Mouse (Mus musculus) stomach, postnatal 0 days (tissue): ENCODE data around the gene Ncoa3. TPM values are rescaled to one million over a fixed set of nuclear protein-coding genes. Genes with fewer than 3 reads are reported as not detected.

ENCODE experiments used
- ATAC-seq: fragments of 200-750 bp; cut with Nextera tagmentation; 2 replicates; pipeline ENCODE4 v1.8.0; 2017; ENCODE audit not compliant: low FRiP score, low TSS enrichment
- DNase-seq: peaks from one replicate; pipeline ENCODE4 v3.0.0-alpha.2; 2016; ENCODE audit warnings: low spot score
- H3K27ac ChIP-seq: fragments of 300-500 bp; sonication (generic); replicated peaks from 2 replicates; pipeline ENCODE4 v1.5.1; 2014; ENCODE audit warnings: mild to moderate bottlenecking, control low read depth
- H3K27me3 ChIP-seq: fragments of 300-500 bp; sonication (generic); 2 replicates; pipeline ENCODE4 v1.6.1; 2014; ENCODE audit warnings: low read length; ENCODE audit not compliant: control insufficient read depth, insufficient read depth
- H3K36me3 ChIP-seq: fragments of 300-500 bp; sonication (generic); 2 replicates; pipeline ENCODE4 v1.6.1; 2014; ENCODE audit warnings: low read length, mixed read lengths; ENCODE audit not compliant: control insufficient read depth, insufficient read depth
- H3K4me1 ChIP-seq: fragments of 300-500 bp; sonication (generic); replicated peaks from 2 replicates; pipeline ENCODE4 v1.6.1; 2014; ENCODE audit warnings: antibody characterized with exemption; ENCODE audit not compliant: control insufficient read depth, insufficient read depth
- H3K4me2 ChIP-seq: fragments of 300-500 bp; sonication (generic); replicated peaks from 2 replicates; pipeline ENCODE4 v1.6.1; 2014; ENCODE audit warnings: low read depth, mild to moderate bottlenecking, control low read depth, moderate library complexity
- H3K4me3 ChIP-seq: fragments of 300-500 bp; sonication (generic); 2 replicates; pipeline ENCODE4 v1.5.1; 2014; ENCODE audit warnings: low read depth, low read length, control low read depth
- H3K9ac ChIP-seq: fragments of 300-500 bp; sonication (generic); 2 replicates; pipeline ENCODE4 v1.6.1; 2014; ENCODE audit warnings: mild to moderate bottlenecking, low read length, control low read depth, mixed read lengths
- H3K9me3 ChIP-seq: fragments of 300-500 bp; sonication (generic); 2 replicates; pipeline ENCODE4 v1.6.1; 2016; ENCODE audit warnings: low read length; ENCODE audit not compliant: control insufficient read depth
- CTCF ChIP-seq: IDR thresholded peaks from 2 replicates; pipeline ENCODE4 v1.5.1; 2016; ENCODE audit warnings: antibody characterized with exemption, low read depth, mild to moderate bottlenecking, moderate library complexity
- EP300 ChIP-seq: optimal IDR thresholded peaks from 2 replicates; pipeline ENCODE3; 2016; ENCODE audit warnings: antibody characterized with exemption
- WGBS: fragments of 180-500 bp; shearing (Covaris S2); extraction: QIAGEN DNeasy Blood & Tissue Kit; methylation state at CpG from one replicate; pipeline ENCODE4 v1.1.7; 2014; 5-methylcytosine and 5-hydroxymethylcytosine counted together
- polyA plus RNA-seq: library from polyadenylated mRNA; unstranded; fragments of >200 nt; fragmentation: Nextera tagmentation; extraction: Ambion mirVana; gene quantifications from 2 replicates; pipeline ENCODE4 v1.2.1, GENCODE M21; 2015

Ncoa3 gene
- polyA plus RNA-seq, 1 experiment from 2014 or later, result 7.5 TPM

DNA sequence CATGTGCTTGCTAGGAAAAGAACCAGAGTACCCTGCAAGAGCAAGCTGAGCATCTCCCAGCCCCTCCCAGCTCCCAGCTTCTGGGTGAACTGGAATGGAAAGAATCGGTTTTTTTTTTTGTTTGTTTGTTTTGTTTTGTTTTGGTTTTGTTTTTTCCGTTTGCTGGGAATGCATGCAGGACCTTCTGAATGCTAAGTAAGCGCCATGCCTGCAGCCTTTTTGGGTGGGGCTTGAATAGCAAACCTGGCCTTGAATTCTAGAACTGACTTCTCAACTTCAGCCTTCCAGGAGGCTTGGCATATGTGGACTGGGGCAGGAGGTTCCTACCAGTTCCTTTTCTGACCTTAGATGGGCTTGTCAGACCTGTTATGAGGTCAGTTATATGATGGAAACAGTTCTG is 16.2 kb upstream of the Ncoa3 start:
- no peaks in the 10 kb centered on the region for H3K9me3 ChIP-seq
- H3K4me1 ChIP-seq, result no peaks in the 10 kb centered on the region
- no peak for TF ChIP-seq CTCF
- no peak for TF ChIP-seq EP300
- no peak for ATAC-seq
- no peak overlapping the region for H3K4me2 ChIP-seq
- DNase-seq, result no peak
- WGBS, result 57% methylated on average over 3 of the region's 3 CpGs
- H3K4me3 ChIP-seq, result no peak overlapping the region
- no peaks in the 10 kb centered on the region for H3K27me3 ChIP-seq
- H3K36me3 ChIP-seq, result no peaks in the 10 kb centered on the region
- peak overlapping the region; percentile 30; the same call in 1 of the 2 replicates for H3K27ac ChIP-seq
- no peak overlapping the region for H3K9ac ChIP-seq

- Histone ChIP-seq H3K4me3 (no peak overlapping the region), H3K4me1 (no peaks in the 10 kb centered on the region), H3K36me3 (no peaks in the 10 kb centered on the region), H3K4me2 (no peak overlapping the region), H3K27me3 (no peaks in the 10 kb centered on the region), H3K9ac (no peak overlapping the region), H3K9me3 (no peaks in the 10 kb centered on the region), H3K27ac (peak overlapping the region; percentile 30)
- DNase-seq (no peak), ATAC-seq (no peak)
- 49% methylated on average over 5 of the region's 5 CpGs for WGBS
- TF ChIP-seq CTCF, result no peak
- no peak for TF ChIP-seq EP300
Measured at GRCm38 (mm10) chr2:165976874-165977273, 15.6 kb upstream of the Ncoa3 start.

DNA sequence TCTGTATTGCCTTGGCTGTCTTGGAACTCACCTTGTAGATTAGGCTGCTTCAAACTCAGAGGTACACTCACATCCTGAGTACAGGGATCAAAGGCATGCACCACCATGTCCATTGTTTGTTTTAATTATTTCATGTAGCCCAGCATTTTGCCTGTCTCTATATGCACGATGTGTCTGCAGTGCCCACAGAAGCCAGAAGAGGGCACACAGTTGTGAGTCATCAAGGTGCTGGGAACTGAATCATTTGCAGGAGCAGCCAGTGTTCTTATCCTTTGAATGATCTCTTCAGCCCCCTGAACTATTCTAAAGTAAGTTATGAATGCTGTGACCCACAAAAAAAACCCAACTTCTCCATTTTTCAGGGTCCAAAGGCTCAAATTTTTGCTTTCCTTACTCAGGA is 14.3 kb upstream of the Ncoa3 start:
- TF ChIP-seq CTCF, result peak; percentile 48
- TF ChIP-seq EP300, result no peak
- Histone ChIP-seq H3K27ac (no peak overlapping the region), H3K4me1 (peaks cover 3% of the 10 kb centered on the region), H3K27me3 (no peaks in the 10 kb centered on the region), H3K9ac (no peak overlapping the region), H3K4me3 (no peak overlapping the region), H3K9me3 (no peaks in the 10 kb centered on the region), H3K4me2 (no peak overlapping the region), H3K36me3 (no peaks in the 10 kb centered on the region)
- DNase-seq, result no peak
- no peak for ATAC-seq
- WGBS, result 91% methylated on average over 1 of the region's 1 CpGs

DNA sequence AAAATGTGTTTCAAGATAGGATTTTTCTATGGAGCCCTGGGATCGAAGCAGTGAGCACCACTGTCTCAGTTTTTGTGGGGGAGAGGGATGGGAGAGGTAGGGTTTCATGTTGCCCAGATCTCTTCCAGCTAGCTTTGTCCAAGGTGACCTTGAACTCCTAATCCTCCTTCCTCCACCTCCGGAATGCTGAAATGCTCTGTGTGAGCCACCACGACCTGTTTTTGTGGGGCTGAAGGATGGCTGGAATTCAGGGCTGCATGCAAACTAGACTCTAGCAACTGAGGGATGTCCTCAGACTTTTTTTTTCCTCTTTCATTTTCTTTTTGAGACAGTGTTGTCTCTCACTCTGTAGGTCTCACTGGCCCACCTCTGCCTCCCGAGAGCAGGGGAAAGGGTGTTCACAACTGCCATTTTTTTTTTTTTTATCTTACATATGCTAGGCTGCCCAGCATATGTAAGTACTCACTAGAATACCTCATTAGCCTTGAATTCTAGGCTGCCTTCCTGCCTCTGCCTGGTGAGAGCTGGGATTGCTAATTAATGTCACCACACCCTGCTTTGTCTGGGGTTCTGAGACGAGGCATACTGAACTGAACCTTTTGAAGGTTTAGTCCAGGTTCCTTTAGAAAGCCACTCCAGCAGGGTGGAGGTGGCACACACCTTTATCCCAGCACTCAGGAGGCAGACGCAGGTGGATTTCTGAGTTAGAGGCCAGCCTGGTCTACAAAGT is 11.0 kb upstream of the Ncoa3 start:
- H3K9ac ChIP-seq, result no peak overlapping the region
- peaks cover 3% of the 10 kb centered on the region for H3K4me1 ChIP-seq
- DNase-seq (no peak), ATAC-seq (no peak)
- no peaks in the 10 kb centered on the region for H3K9me3 ChIP-seq
- H3K36me3 ChIP-seq, result no peaks in the 10 kb centered on the region
- no peaks in the 10 kb centered on the region for H3K27me3 ChIP-seq
- no peak overlapping the region for H3K27ac ChIP-seq
- TF ChIP-seq CTCF, result no peak
- TF ChIP-seq EP300, result no peak
- H3K4me2 ChIP-seq, result no peak overlapping the region
- H3K4me3 ChIP-seq, result no peak overlapping the region
- 62% methylated on average over 6 of the region's 6 CpGs for WGBS

- WGBS, result 38% methylated on average over 16 of the region's 16 CpGs
- Histone ChIP-seq H3K27ac (peak overlapping the region; percentile 79), H3K27me3 (no peaks in the 10 kb centered on the region), H3K9me3 (no peaks in the 10 kb centered on the region), H3K4me3 (no peak overlapping the region), H3K9ac (no peak overlapping the region), H3K4me1 (peaks cover 3% of the 10 kb centered on the region), H3K4me2 (no peak overlapping the region), H3K36me3 (no peaks in the 10 kb centered on the region)
- peak; percentile 65 for ATAC-seq
- TF ChIP-seq EP300 (peak; percentile 66), CTCF (no peak)
- peak; percentile 72 for DNase-seq
Measured at GRCm38 (mm10) chr2:165982512-165983389, 9.7 kb upstream of the Ncoa3 start.

DNA sequence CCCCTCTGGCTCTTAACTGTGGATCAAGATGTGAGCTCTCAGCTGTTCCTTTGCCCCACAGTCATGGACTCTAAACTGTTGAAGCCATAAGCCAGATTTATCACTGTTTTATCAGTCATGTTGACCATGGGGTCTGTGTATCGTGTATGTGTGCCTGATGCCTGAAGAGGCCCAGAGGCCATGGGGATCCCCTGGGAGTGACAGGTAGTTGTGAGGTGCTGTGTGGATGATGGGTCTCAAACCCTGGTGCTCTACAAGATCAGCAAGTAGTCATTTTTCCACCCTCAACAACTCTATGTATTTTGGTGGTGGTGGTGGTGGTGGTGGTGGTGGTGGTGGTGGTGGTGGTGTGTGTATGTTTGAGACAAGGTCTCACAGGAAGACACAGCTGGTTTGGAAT is 8.1 kb upstream of the Ncoa3 start:
- no peak overlapping the region for H3K9ac ChIP-seq
- peaks cover 3% of the 10 kb centered on the region for H3K4me1 ChIP-seq
- H3K27me3 ChIP-seq, result no peaks in the 10 kb centered on the region
- no peak overlapping the region for H3K4me2 ChIP-seq
- H3K4me3 ChIP-seq, result no peak overlapping the region
- no peak overlapping the region for H3K27ac ChIP-seq
- WGBS, result 96% methylated on average over 1 of the region's 1 CpGs
- no peak for DNase-seq
- TF ChIP-seq EP300, result no peak
- no peak for TF ChIP-seq CTCF
- no peak for ATAC-seq
- no peaks in the 10 kb centered on the region for H3K36me3 ChIP-seq
- no peaks in the 10 kb centered on the region for H3K9me3 ChIP-seq
